Mouse (Mus musculus) splenic B cell, adult 2 months (primary cell): ENCODE measurements around the gene Rnf186.

Experiments
- DNase-seq: peaks from one replicate; pipeline ENCODE4 v3.0.0-alpha.2; 2011; ENCODE audit warnings: low read depth, low spot score
- H3K27me3 ChIP-seq: 2 replicates; pipeline ENCODE4 v1.6.1; 2012; ENCODE audit warnings: mild to moderate bottlenecking, low read length, moderate library complexity, mixed read lengths; ENCODE audit not compliant: control insufficient read depth, poor library complexity, insufficient read depth, severe bottlenecking
- H3K36me3 ChIP-seq: 2 replicates; pipeline ENCODE4 v1.6.1; 2012; ENCODE audit warnings: mild to moderate bottlenecking, low read length, moderate library complexity, mixed read lengths; ENCODE audit not compliant: control insufficient read depth, poor library complexity, insufficient read depth, severe bottlenecking

Rnf186 gene

DNA sequence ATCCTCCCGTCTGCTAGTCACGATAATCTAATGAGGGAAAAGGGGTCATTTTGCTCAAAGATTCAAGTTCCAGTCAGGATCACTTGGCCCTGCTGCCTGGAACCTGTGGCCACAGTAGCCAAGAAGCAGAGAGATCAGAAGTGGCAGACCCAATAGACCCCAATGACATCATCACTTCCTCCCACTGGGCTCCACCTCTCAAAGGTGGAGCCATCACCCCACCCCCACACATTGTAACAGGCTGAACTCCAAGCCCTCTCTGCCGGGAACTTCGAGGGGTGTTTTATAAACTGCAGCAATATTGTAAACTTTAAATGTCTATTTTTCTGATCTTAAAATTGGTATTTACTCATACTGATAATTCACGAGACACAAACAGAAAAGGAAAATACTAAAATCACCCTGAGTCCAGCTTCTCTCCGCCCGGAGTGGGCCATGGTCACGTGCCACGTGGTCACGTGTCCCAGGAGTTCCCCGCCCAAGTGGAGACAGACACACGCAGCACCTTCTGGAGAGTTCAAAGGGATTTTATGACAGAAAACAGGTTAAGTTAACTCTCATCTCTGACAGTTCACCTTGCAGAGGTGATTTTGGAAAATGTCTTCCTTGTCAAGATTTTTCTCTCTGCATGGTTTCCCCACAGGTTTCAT lies 14.0 kb downstream of the Rnf186 start:
- Histone ChIP-seq H3K36me3 (no peaks in the 10 kb centered on the region; the same call in none of the 2 replicates), H3K27me3 (no peaks in the 10 kb centered on the region)
- no peak for DNase-seq

DNA sequence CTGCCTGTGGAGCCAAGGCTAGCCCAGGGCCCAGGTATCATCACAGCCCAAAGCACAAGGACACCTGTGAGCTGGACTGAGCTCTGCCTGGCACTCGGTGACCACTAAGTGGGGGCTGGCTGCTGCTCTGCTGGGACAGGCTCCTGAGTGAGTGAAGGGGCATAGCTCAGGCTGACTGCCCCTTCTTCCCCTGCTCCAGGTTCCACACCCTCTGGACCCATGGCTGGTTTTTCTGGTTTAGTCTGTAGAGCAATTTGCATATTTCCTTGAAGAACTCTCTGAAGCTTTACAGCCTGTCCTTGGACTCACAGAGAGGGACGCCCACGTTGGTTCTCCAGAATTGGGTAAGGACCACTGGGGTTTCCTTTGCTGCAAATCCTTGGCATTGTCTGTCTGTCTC lies 16.5 kb downstream of the Rnf186 start:
- no peaks in the 10 kb centered on the region for H3K27me3 ChIP-seq
- DNase-seq, result no peak

DNA sequence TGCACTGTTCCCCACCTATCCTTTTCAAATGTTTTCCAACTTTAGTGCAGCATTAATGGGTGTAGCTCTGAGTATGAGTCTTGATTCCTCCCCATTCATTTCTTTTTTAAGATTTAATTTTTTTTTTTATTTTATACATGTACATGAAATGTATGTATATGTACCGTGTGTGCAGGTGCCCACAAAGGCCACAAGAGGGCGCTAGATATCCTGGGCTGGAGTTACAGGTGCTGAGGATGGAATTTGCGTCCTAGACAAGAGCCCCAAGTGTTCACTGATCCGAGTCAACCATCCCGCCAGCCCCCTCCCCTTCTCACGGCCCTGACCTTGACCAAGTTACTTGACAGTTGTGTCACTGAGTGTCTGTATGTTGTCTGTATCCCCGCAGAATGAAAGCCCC lies 17.8 kb downstream of the Rnf186 start:
- H3K36me3 ChIP-seq, result peaks cover 2% of the 10 kb centered on the region
- no peaks in the 10 kb centered on the region for H3K27me3 ChIP-seq
- DNase-seq, result peak; percentile 7

More for the DNA sequence above, 16.5 kb downstream of the Rnf186 start:
- no peaks in the 10 kb centered on the region; the same call in none of the 2 replicates for H3K36me3 ChIP-seq

DNA sequence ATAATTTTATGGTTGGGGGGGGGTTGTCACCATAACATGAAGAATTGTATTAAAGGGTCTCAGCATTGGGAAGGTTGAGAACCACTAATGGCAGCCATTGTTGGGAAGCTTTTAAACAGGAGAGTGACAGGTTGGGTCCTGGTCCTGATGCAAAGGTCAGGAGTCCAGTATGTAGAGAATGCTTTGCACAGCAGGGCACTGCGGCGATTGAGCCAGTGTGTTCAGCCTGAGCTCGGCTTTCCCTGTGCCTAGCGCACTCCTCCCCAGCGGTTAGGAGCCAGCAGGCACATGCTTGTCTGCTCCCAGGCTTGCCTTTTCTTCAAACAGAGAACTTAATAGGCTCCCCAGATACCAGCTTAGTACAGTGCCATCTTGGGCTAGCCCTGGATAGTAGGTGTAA lies 19.4 kb downstream of the Rnf186 start:
- Histone ChIP-seq H3K27me3 (no peaks in the 10 kb centered on the region), H3K36me3 (peaks cover 3% of the 10 kb centered on the region)
- no peak for DNase-seq

DNA sequence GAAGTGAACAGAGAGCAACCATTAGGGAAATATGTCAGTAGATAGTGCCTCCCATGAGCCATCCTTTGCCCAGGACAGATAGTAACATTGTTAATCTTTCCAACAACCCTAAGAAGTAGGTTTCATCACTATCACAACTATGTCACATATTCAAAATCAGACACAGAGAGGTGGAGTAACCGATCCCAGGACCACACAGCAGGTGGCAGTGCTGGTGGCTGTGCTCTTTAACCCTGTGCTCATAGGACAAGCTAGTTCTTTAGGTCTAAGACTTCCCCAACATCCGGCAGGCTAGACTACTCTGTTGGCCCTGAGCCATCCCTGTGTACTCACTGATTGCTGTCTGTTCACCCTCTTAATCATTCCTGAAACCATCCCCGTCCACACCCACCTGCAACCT lies 27.5 kb downstream of the Rnf186 start:
- H3K36me3 ChIP-seq, result peaks cover 11% of the 10 kb centered on the region
- no peaks in the 10 kb centered on the region for H3K27me3 ChIP-seq
- DNase-seq, result no peak

DNA sequence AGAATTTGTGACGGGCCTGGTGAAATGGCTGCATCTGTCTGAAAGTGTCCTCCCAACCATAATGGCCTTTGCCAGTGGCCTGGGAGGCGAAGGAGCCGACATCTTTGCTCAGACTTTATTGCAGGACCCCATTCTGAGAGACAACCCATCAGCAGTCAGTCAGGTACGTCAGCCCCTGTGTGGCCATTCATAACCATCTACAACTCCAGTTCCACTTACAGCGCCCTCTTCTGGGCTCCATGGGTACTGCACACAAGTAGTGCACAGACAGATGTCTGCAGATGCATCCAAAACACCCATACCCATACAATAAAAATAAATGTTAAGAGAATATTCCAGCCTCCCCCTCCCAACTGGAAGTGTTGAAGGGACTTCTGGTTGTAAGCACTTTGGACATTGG lies 29.5 kb downstream of the Rnf186 start:
- peak; percentile 45 for DNase-seq
- H3K36me3 ChIP-seq, result peaks cover 9% of the 10 kb centered on the region
- no peaks in the 10 kb centered on the region for H3K27me3 ChIP-seq

DNA sequence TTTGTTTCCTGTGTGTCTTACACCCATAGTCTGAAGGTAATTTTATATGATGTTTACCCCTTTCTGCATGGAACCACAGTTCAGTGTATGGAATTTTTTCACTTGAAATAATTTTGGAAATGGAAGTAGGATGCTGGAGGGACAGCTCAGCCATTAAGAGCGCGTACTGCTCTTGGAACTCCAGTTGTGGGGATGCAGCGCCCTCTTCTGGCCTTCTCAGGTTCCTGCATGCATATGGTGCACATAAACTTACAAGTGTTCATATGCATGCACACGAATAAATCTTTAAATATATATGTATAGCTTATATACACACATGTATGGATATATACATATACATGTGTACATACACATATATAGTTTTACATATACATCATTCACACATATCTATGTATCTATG lies 30.2 kb downstream of the Rnf186 start:
- Histone ChIP-seq H3K36me3 (peaks cover 9% of the 10 kb centered on the region), H3K27me3 (no peaks in the 10 kb centered on the region)
- DNase-seq, result peak; percentile 29

DNA sequence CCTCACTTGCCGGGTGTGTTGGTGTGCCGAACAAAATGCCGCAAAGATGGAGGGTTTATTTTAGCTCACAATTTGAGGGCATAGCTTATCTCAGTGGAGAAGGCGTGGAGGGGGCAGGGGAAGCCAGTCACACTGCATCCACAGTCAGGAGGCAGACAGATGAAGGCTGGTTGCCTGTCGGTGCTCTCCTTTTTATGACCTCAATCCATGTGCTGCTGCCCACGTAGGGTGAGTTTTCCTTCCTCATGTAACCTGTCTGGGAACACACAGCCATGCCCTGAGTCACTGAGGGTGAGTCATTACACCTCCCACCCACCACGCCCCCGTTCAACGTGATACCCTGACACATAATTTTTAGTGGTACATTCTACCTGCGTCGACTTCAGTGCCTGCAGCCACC lies 31.7 kb downstream of the Rnf186 start:
- Histone ChIP-seq H3K36me3 (peaks cover 7% of the 10 kb centered on the region), H3K27me3 (no peaks in the 10 kb centered on the region)
- DNase-seq, result no peak

DNA sequence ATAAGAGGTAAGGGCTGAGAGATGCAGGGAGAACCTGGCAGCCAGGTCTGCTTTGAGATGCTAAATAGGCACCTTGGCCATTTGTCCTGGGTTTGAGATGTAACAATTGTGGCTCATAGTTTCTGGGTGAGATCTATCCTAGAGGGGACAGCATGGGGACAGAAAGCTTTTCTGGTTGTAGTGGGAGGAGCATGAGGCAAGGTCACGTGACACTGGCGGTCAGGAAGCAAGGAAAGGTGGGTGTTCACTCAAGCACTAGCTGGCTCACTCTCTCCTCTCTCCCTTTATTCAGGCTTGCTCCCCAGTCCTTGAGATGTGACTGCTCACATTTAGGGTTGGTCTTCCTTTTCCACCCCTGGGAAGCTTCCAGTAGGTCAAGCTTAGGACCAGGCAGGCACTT lies 34.1 kb downstream of the Rnf186 start:
- no peak for DNase-seq
- peaks cover 5% of the 10 kb centered on the region for H3K36me3 ChIP-seq
- no peaks in the 10 kb centered on the region for H3K27me3 ChIP-seq

DNA sequence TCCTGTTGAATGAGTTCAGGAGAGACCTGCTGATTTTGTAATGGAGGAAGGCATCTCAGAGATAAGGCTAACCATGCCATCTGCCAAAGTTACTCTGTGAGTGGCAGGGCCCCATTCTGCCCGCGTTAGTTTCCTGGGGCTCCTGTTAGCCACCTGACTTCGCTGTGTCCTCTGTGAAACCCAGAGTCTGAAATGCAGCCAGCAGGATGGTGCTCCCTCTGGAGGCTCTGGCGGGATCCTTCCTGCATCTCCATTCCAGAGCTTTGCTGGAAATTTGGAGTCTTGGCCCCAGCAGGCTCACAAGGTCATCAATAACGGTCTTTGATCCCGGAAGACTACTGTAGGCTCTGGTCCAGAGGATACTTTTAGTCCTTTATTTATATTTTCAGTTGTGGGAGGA lies 34.5 kb downstream of the Rnf186 start:
- DNase-seq, result no peak
- Histone ChIP-seq H3K27me3 (no peaks in the 10 kb centered on the region), H3K36me3 (peaks cover 2% of the 10 kb centered on the region)

DNA sequence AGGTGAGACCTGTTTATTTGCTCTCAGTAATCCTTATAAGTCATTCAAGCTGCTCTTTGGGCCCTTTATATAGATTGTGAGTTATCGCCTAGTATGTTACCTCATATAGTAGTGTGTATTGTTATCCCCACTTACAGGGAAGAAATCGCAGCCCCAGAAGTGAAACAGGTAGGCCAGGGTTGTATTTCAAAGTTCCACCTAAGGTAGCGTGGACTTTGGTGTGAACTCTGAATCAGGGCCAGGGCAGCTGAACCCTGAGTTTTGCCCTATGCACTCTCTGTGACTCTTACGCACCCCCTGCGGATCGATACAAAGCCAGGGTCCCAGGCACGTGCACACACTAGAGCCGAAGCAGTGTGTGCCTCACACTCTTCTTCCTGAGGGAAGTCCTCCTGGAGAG lies 37.2 kb downstream of the Rnf186 start:
- Histone ChIP-seq H3K36me3 (no peaks in the 10 kb centered on the region), H3K27me3 (no peaks in the 10 kb centered on the region)
- DNase-seq, result no peak

DNA sequence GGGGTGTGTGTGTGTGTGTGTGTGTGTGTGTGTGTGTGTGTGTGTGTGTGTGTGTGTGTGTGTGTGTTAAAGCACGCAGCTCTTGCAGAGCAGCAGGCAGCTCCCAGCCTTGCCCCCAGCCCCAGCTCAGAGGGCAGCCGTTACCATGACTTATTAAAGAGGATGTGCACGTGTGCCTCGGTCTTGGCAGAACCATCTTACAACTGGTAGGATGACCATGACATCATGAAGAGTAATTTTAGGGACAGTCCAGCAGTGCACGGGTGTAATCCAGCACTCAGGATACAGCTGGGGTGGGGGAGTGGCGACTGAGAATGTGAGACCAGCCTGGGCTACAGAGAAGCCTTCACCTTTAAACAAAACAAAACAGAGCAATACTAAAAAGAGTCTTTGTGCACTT lies 38.3 kb downstream of the Rnf186 start:
- DNase-seq, result no peak
- Histone ChIP-seq H3K27me3 (no peaks in the 10 kb centered on the region), H3K36me3 (no peaks in the 10 kb centered on the region)

DNA sequence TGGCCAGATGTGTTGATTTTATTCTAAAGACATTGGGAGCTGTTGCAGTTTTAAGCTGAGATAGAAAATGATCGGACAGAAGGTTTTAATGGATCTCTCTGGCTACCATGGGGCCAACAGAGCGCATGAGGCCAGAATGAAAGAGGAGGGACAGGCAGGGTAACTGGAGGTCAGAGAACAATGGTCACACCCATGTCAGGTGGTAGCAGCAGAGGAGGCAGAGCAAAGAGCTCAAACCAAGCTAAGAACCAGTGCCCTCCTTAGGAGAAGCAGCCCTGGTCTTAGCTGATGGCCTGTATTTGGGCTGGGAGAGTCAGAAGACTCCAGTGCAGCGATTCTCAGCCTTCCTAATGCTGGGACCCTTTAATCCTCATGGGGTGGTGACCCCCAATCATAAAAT lies 40.4 kb downstream of the Rnf186 start:
- DNase-seq, result no peak
- H3K36me3 ChIP-seq, result 0 out of 2 replicates have a peak, but pooled peaks cover 2% of the 10 kb centered on the region
- H3K27me3 ChIP-seq, result no peaks in the 10 kb centered on the region

DNA sequence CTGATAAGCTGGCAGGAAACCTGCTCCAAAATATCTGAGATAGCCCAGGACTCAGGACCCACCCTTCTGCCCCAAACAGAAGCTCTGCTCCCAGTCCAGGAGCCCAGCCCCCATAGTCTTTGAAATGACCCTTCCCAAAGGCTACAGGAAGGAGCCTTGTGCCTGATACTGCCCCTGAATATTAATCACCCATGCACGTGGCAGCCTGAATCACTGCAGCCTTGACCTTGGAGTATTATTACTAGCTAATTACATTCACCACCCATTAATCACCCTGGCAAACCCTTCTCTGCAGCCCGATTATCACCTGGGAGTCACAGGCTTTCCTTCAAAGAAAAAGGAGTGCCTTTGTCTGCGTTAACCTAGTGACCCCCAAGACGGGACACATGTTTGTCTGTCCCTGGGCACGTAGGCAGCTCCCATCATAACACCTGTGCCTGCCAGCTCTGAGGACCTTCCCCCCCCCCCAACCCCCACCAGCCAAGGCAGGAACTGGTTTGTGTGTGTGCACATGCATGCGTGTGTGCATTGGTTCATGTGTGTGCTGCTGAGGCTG lies 41.1 kb downstream of the Rnf186 start:
- no peaks in the 10 kb centered on the region for H3K27me3 ChIP-seq
- 0 out of 2 replicates have a peak, but pooled peaks cover 2% of the 10 kb centered on the region for H3K36me3 ChIP-seq
- DNase-seq, result no peak

DNA sequence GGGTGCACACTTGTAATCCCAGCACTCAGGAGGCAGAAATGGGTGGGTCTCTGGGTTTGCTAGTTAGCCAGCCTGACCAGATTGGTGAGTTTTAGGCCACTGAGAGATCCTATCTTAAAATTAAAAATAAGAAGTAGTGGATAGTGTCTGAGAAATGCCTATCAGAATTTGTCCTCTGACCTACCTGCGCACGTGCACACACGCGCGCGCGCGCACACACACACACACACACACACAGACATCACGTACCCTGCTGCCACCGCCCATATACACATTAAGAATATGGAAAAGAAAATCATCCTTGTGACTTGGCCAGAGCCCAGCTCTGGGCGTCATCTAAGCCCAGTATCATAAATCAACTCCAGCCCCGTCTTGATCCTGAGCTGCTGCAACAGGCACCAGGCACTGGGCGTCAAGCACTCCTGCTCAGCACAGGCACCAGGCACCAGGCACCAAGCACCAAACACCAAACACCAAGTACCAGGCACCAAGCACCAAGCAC lies 44.3 kb downstream of the Rnf186 start:
- DNase-seq, result no peak
- Histone ChIP-seq H3K36me3 (peaks cover 4% of the 10 kb centered on the region), H3K27me3 (no peaks in the 10 kb centered on the region)

DNA sequence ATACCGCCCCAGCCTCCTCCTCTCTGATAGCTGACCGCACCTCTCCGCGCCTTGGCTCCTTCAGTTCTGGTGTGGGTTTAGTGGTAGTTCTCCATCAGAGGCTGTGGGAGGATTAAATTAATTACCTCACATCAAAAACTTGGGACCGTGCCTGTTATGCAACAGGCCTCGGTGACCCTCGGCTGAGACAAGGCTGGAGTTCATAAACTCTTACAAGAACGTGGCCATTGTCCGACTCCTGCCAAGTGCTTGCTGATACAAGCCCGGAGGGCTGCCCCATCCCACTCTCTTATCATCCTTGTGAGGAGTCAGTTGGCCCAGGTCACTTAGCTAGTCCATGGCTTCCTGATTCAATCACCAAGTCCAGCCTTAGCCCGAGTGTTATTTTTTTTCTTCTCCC lies 46.4 kb downstream of the Rnf186 start:
- H3K36me3 ChIP-seq, result peaks cover 4% of the 10 kb centered on the region
- no peaks in the 10 kb centered on the region for H3K27me3 ChIP-seq
- DNase-seq, result no peak
